In the genomic region with DNA sequence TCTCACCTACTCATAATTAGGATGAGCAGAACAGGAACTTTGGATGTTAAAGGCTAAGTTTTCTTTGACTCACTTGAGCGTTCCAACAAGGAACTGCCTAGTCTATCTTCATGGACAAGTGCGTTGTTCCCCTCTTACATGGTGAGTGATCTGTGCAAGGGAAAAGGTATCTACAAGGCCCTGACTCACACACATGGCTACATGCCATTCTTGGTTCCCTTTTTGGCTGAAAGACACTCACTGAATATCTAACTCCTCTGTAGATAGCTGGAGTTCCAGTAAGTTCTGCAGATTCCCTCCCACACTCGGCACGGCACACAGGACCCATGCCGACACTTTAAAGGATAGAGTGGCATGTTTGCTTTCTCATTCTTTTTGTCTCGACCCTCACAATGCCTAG, we compare ENCODE assay signal across 19 mouse cellular contexts.
DNase-seq lines count a peak whose midpoint lies in the region; ATAC-seq and TF ChIP-seq lines count a peak whose summit lies in the region.
"Had no signal": no experiment of that assay in that cellular context is flagged by ENCODE, and none has a peak within 500 bp of the region (broad histone marks: within the 10 kb centered on the region; RNA-seq: fewer than 3 reads in every experiment).

No protein-coding gene starts in this region.

- WGBS in forebrain, embryonic 10.5 days, result 93% methylated on average over 6 of the region's 6 CpGs
- 85% methylated on average over 6 of the region's 6 CpGs for WGBS in forebrain, embryonic 12.5 days
- 67% methylated on average over 6 of the region's 6 CpGs for WGBS in lung, adult 2 months
- WGBS in stomach, embryonic 15.5 days, result 76% methylated on average over 6 of the region's 6 CpGs

- no peak for TF ChIP-seq POLR2A in lung, adult 2 months (IDR thresholded peaks at IDR 0.05; ENCODE audit: borderline replicate concordance, extremely low read depth, low read depth, low read length)
- TF ChIP-seq POLR2A in bone marrow macrophage, adult 2 months (IDR thresholded peaks at IDR 0.05; ENCODE audit: borderline replicate concordance, low read depth, low read length), result no peak

- no peak overlapping the region for H3K4me3 ChIP-seq in forebrain, embryonic 10.5 days
- H3K4me3 ChIP-seq in forebrain, embryonic 12.5 days (replicated peaks), result no peak overlapping the region
- no peak overlapping the region for H3K4me3 ChIP-seq in lung, adult 2 months (replicated peaks; ENCODE audit: extremely low read depth, low read depth, low read length)
- no peak overlapping the region for H3K4me3 ChIP-seq in bone marrow macrophage, adult 2 months (ENCODE audit: insufficient read depth, low read length)
- H3K4me3 ChIP-seq in stomach, embryonic 15.5 days (replicated peaks), result no peak overlapping the region
- H3K4me3 ChIP-seq: limb, embryonic 13.5 days; neural tube, embryonic 13.5 days had no signal

- no peak for ATAC-seq in forebrain, embryonic 12.5 days (ENCODE audit: low FRiP score)
- ATAC-seq in stomach, embryonic 15.5 days (ENCODE audit: insufficient read depth, low FRiP score, low read depth), result no peak
- ATAC-seq: forebrain, embryonic 14.5 days; hindbrain, embryonic 16.5 days; lung, postnatal 0 days had no signal

- no peak for DNase-seq in forebrain, embryonic 10.5 days (ENCODE audit: extremely low spot score, low spot score)
- DNase-seq in lung, postnatal 36 days, result peak; percentile 56
- no peak for DNase-seq in lung, adult 2 months
- no peak for DNase-seq in gastrocnemius, postnatal 14 days
- no peak for DNase-seq in kidney, postnatal 36 days
- DNase-seq: B cell, adult 2 months; cerebellum, postnatal 25 days; heart, postnatal 10 days; kidney, adult 18-20 months; kidney, postnatal 14 days had no signal

- no peak overlapping the region for H3K9ac ChIP-seq in forebrain, embryonic 12.5 days
- no peak overlapping the region for H3K9ac ChIP-seq in stomach, embryonic 15.5 days
- H3K9ac ChIP-seq: limb, embryonic 13.5 days; liver, embryonic 14.5 days; neural tube, embryonic 13.5 days had no signal

- no peaks in the 10 kb centered on the region for H3K36me3 ChIP-seq in forebrain, embryonic 10.5 days (replicated peaks)
- H3K36me3 ChIP-seq in forebrain, embryonic 12.5 days (replicated peaks), result no peaks in the 10 kb centered on the region
- H3K36me3 ChIP-seq in stomach, embryonic 15.5 days, result no peaks in the 10 kb centered on the region
- H3K36me3 ChIP-seq: limb, embryonic 13.5 days; neural tube, embryonic 13.5 days had no signal

- no peaks in the 10 kb centered on the region for H3K9me3 ChIP-seq in forebrain, embryonic 10.5 days
- no peaks in the 10 kb centered on the region for H3K9me3 ChIP-seq in forebrain, embryonic 12.5 days
- H3K9me3 ChIP-seq in stomach, embryonic 15.5 days, result no peaks in the 10 kb centered on the region
- H3K9me3 ChIP-seq: limb, embryonic 13.5 days; neural tube, embryonic 13.5 days had no signal

- peaks cover 25% of the 10 kb centered on the region for H3K27me3 ChIP-seq in forebrain, embryonic 10.5 days (ENCODE audit: poor library complexity, severe bottlenecking)
- no peaks in the 10 kb centered on the region for H3K27me3 ChIP-seq in forebrain, embryonic 12.5 days
- no peaks in the 10 kb centered on the region for H3K27me3 ChIP-seq in stomach, embryonic 15.5 days (replicated peaks)
- H3K27me3 ChIP-seq: limb, embryonic 13.5 days; neural tube, embryonic 13.5 days had no signal

- peak overlapping the region; percentile 9; the same call in 1 of the 2 replicates for H3K27ac ChIP-seq in forebrain, embryonic 10.5 days
- H3K27ac ChIP-seq in forebrain, embryonic 12.5 days, result no peak overlapping the region
- H3K27ac ChIP-seq in bone marrow macrophage, adult 2 months (ENCODE audit: insufficient read depth, low read depth, low read length), result peak overlapping the region; percentile 32; the same call in 1 of the 2 replicates
- peak overlapping the region; percentile 26 for H3K27ac ChIP-seq in stomach, embryonic 15.5 days
- H3K27ac ChIP-seq: liver, embryonic 14.5 days; neural tube, embryonic 13.5 days had no signal

- peaks cover 57% of the 10 kb centered on the region for H3K4me1 ChIP-seq in forebrain, embryonic 10.5 days
- peaks cover 35% of the 10 kb centered on the region for H3K4me1 ChIP-seq in forebrain, embryonic 12.5 days
- peaks cover 7% of the 10 kb centered on the region for H3K4me1 ChIP-seq in lung, adult 2 months (ENCODE audit: control insufficient read depth, insufficient read depth, low read length)
- H3K4me1 ChIP-seq in bone marrow macrophage, adult 2 months (ENCODE audit: control insufficient read depth, insufficient read depth, low read length), result peaks cover 35% of the 10 kb centered on the region
- H3K4me1 ChIP-seq in stomach, embryonic 15.5 days, result peaks cover 19% of the 10 kb centered on the region

- TF ChIP-seq CTCF in lung, adult 2 months (IDR thresholded peaks at IDR 0.05; ENCODE audit: insufficient read depth, low read length), result no peak
- TF ChIP-seq CTCF in bone marrow macrophage, adult 2 months (IDR thresholded peaks at IDR 0.05; ENCODE audit: low read depth, low read length), result no peak

- intact Hi-C loops in gastrocnemius, postnatal 14 days (cut with DNase I; ENCODE audit: low total_unique reads), result no loop called here

- H3K4me2 ChIP-seq in forebrain, embryonic 12.5 days, result no peak overlapping the region
- H3K4me2 ChIP-seq in stomach, embryonic 15.5 days, result no peak overlapping the region
- H3K4me2 ChIP-seq: limb, embryonic 13.5 days; neural tube, embryonic 13.5 days had no signal
